Mouse (Mus musculus): ENCODE data around the gene Slc1a3.

DNA sequence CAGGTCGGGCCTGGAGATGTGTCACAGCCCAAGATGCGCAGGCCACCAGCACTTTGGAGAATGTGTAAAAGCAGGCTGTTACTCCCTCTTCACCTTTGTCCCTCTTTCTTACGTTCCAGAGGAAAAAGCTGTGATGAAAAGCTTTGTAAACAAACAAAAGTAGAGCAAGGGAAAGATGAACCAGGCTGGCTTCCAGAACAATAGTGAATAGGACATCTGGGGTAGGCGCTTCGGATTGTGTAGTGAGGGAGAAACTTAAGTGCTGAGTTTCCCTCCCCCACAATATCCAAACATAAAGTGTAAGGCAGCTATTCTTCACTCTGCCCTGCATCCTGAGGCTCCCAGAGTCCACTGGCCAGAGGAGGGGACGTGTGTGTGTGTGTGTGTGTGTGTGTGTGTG is 31.0 kb upstream of the Slc1a3 start:
- TF ChIP-seq CTCF (IDR thresholded peaks at IDR 0.05): no peak
- TF ChIP-seq EP300 (IDR thresholded peaks at IDR 0.05; ENCODE audit: insufficient read depth, low read depth, low read length): no peak

Measured in heart, adult 2 months (tissue).